Mouse (Mus musculus) large intestine, adult 2 months (tissue): Measurements from ENCODE around the gene Tmem30c. TPM values are rescaled to one million over a fixed set of nuclear protein-coding genes. Genes with fewer than 3 reads are reported as not detected.

Source experiments
- DNase-seq: peaks from one replicate; pipeline ENCODE4 v3.0.0-alpha.2; 2012; ENCODE audit warnings: low read depth, low spot score
- WGBS: fragments of 180-500 bp; shearing (Covaris S2); methylation state at CpG from one replicate; pipeline ENCODE4 v1.1.7; 2018; 5-methylcytosine and 5-hydroxymethylcytosine counted together
- polyA plus RNA-seq: library from polyadenylated mRNA; depleted of rRNA; stranded (reverse); fragments of >200 nt; gene quantifications from 2 replicates; pipeline ENCODE4 v1.2.3, GENCODE M21; 2012

Gene Tmem30c
- polyA plus RNA-seq, 1 experiment, result 0.06 TPM

- 78% methylated on average over 9 of the region's 9 CpGs for WGBS
- no peak for DNase-seq
Measured at GRCm38 (mm10) chr16:57301512-57302115, 8.9 kb upstream of the Tmem30c start.

GRCm38 (mm10) chr16:57295216-57295934 is 2.7 kb upstream of the Tmem30c start:
- DNase-seq, result no peak
- WGBS, result 62% methylated on average over 10 of the region's 10 CpGs

DNA sequence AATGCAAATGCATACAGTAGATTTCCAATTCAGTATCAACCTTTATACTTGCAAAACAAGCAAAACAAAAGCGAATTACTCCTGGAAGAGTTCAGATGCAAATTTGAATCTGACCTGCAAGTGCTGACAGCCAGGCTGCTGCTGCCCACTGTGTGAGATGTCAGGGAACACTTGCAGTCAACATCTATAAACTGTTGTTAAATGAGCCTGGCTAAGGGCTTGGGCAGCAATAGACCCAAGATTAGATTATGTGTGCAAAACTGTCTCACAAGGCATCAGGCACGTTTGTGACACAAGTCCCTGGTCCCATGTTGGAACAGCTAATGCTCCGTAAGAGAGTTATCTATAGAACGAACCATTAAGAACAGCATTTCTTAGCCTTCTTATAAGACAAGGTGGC is 369 bp downstream of the Tmem30c start:
- WGBS, result 66% methylated on average over 4 of the region's 4 CpGs

GRCm38 (mm10) chr16:57291696-57292095 is 969 bp downstream of the Tmem30c start:
- no peak for DNase-seq
- WGBS, result 93% methylated on average over 5 of the region's 5 CpGs

More for the DNA sequence above, 369 bp downstream of the Tmem30c start:
- no peak for DNase-seq

DNA sequence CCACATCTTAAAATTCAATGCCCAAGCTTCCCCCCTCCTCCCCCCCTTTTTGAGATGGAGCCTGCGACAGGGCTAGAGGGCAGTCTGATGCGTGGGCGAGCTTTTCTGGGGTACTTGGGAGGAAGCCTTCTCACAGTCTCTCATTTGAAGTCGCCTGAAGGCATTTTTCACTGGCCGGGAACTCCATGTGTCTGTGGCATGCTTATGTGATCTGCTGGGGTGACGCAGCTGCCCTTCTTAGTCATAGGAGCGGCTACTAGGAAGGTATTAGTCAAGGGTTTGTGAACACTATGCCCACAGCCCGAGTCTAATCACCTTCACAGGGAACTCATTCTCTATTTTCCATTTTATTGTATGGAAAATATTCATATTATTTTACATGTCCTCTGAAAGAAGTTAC is 11.2 kb downstream of the Tmem30c start:
- WGBS, result 84% methylated on average over 8 of the region's 8 CpGs
- no peak for DNase-seq

DNA sequence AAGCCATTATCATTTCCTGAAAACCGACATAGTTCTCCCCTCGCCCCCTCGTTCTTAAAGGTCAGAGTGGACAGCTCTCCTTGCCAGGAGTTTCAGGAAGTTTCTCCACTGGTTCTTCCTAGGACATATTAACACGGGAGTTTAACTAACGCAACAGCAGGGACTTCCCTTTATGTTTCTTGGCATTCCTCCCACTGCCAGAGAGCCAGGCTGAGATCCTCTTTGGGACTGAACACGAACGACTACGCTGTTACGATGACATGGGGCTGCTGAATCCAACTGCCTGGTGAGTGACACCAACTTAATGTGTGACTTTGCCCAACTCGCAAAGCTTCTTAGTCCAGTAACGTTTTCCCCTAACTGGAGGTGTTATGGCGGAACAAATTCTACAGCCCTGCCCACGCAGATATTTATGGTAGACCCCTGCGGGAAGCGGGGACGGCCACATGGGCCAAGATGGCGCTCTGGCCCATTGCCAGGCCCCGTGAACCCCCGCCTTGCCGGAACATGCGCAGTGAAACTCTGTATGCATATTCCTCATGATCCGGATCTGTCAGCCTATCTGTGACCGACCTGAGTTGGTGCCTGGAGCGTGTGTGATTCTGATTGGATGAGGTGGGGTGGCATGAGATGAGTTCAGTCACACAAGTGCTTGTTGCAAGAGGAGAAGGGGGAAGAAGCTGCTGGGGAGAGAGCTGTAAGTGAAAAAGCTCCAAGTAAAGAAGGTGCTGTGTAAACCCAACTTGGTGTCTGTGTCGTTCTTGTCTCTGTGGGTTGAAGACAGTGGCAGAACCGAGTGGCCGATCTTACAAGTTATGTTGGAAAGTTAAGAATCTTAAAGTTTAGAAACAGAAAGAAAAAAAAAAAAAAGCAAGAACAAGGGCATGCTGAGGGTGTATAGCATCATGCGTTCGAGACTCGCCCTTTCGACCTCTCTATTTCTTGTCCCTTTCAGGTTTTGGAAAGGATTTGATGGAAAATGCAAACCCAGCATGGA is 12.1 kb downstream of the Tmem30c start:
- WGBS, result 80% methylated on average over 31 of the region's 31 CpGs

DNA sequence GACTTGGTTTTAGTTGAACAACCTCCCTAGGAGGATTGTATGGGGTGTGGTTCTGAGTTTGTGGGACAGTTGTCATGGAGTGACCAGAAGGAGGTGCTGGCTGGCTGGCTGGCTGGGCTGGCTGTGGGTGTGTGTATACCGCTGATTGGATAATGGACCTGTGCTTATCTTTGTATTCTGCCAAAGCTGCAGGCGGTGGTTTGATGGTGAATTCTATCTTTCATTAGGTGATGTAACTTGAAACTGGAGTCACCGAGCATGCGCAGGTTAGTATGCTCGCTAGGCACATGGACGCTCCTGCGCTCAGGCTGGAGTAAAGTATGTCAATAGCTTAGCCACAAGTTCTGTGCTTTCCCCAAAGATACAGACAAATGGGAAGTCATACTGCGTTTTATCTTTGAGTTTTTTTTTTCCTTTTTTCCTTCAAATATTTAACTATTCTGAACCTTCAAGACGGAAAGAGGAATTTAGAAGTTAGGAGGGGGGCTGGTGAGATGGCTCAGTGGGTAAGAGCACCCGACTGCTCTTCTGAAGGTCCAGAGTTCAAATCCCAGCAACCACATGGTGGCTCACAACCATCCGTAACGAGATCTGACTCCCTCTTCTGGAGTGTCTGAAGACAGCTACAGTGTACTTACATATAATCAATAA is 13.6 kb downstream of the Tmem30c start:
- WGBS, result 87% methylated on average over 12 of the region's 12 CpGs
- no peak for DNase-seq

More for the DNA sequence above, 12.1 kb downstream of the Tmem30c start:
- no peak for DNase-seq

DNA sequence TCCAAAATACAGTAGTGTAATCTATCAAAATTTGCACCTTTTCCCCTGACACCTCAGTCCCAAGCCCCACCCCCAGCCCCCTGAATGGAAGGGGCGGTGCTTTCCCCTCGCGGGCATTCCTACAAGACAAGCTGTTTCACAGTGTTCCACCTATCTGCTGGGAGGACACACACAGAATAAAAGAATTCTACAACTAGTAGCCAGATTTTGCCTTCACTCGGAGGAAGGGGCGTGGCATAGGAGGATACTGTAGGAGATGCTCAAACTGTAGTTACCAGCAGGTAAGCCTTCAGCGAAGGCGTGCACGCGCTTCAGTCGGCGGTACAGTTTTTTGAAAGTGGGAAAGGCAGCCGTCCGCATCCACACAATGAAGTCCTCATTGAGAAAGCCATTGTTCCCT is 22.9 kb downstream of the Tmem30c start:
- no peak for DNase-seq
- 90% methylated on average over 13 of the region's 13 CpGs for WGBS

DNA sequence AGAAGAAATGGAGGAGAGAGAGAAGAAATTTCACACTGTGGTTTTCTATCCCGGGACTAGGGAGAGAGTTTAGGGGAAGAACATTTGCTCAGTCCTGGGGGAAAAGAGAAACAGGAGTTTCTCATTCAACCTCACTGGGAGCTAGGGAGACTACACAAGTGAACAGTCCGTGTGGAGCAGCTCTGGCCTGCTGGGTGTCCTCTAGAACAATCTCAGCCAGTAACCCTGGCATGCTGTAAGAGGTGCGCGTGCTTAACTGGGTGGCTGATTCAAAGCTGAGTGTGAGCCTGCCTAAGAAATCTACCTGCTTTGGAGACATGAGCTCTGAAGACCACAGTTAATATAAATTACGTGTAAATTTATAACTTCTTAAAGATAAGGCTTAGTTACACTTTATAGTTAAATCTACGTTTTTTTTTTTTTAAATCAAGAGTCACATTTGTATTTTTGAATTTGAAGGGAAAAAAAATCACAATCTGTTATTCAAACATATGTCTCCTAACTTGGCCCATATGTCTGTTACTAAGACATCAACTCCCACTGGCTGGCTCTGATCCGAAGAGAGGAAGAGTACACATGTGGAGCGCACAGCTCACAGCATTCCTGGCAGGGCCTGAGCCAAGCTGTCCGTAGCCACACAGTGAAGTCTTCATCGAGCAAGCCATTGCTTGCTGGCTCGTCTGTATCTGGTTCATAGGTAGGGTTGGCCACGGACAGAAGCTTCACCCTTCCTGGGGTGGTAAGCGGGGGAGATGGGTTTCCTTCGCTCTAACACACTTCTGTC is 24.4 kb downstream of the Tmem30c start:
- WGBS, result 78% methylated on average over 14 of the region's 14 CpGs
- no peak for DNase-seq

GRCm38 (mm10) chr16:57267068-57267467 is 25.6 kb downstream of the Tmem30c start:
- no peak for DNase-seq
- 3% methylated on average over 1 of the region's 1 CpGs for WGBS

GRCm38 (mm10) chr16:57260152-57260551 is 32.5 kb downstream of the Tmem30c start:
- WGBS, result 77% methylated on average over 10 of the region's 10 CpGs
- no peak for DNase-seq

- WGBS, result 79% methylated on average over 13 of the region's 13 CpGs
- DNase-seq, result no peak
Measured at GRCm38 (mm10) chr16:57259356-57260083, 33.1 kb downstream of the Tmem30c start.

- 30% methylated on average over 7 of the region's 7 CpGs for WGBS
- no peak for DNase-seq
Measured at GRCm38 (mm10) chr16:57251589-57252421, 40.9 kb downstream of the Tmem30c start.

GRCm38 (mm10) chr16:57250991-57251390 is 41.7 kb downstream of the Tmem30c start:
- no peak for DNase-seq
- 88% methylated on average over 4 of the region's 4 CpGs for WGBS

DNA sequence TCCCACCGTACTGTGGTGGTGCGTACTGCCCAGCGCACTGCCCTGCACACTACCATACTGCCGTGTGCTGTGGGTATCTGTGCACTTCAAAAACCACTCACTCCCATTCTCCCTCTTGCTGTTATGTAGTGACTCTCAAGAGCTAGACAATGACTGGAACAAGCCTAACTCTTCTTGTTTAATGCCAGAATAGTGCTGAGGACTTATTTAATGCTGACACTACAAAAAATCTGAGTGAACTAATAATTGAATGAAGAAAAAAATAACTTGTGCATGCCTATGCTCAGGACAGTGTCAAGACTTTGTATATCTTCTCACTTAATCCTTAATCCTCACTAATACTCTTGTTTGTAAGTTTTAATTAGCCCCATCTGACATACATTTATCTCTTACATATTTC is 45.2 kb downstream of the Tmem30c start:
- DNase-seq, result no peak
- WGBS, result 91% methylated on average over 4 of the region's 4 CpGs

- WGBS, result 79% methylated on average over 3 of the region's 3 CpGs
- no peak for DNase-seq
Measured at GRCm38 (mm10) chr16:57246596-57246995, 46.1 kb downstream of the Tmem30c start.

GRCm38 (mm10) chr16:57243858-57244248 is 48.8 kb downstream of the Tmem30c start:
- peak; percentile 31 for DNase-seq
- 5% methylated on average over 6 of the region's 6 CpGs for WGBS
